Mouse (Mus musculus) lung, postnatal 10 days (tissue): ENCODE measurements around the gene Slc22a4.
"Not testable (repeated sequence)": the region's sequence is repeated elsewhere in the genome, so short reads cannot be mapped to it uniquely, and the experiment has no call there.

Source experiments
- DNase-seq: peaks from one replicate; pipeline ENCODE4 v3.0.0; 2021

Gene Slc22a4

DNA sequence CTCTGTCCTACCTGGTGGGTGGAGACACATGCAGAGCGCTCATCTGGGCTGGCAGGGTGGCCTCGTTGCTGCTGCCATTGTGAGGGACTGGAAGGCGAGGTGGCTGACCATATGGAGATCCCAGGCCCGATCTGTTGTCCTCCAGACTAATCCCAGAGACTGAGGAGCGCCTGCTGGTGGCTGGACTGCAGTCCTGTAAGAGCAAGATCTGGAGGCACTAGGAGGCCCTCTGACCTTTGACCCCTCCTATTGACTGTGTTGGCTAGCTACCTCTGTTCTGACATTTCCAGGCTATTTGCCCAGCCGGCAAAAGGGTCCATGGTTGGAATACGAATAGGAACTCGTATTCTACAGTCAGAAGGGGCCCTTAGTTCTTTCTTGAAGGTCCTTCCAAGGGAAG, 28.2 kb upstream of the Slc22a4 start:
- no peak for DNase-seq

GRCm38 (mm10) chr11:54054257-54054656, 26.4 kb upstream of the Slc22a4 start:
- DNase-seq, result peak; percentile 75

DNA sequence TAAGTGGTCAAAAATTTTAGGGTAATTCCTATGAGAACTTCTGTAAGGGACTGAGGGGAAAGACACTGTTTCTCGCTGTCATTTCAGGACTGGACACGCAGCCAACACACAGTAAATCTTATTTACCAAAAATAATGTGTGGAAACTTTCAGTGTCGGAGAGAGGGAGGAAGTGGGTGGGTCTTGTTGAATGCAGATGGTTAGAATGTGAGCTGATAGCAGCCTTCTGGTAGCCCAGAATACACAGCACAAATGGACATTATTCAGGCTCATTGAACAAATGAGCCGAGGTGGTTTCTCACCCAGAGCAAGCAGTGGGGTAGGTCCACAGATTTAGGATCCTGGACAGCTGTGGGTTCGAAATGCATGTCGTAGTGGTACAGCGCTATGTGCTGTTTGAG, 25.2 kb upstream of the Slc22a4 start:
- no peak for DNase-seq

DNA sequence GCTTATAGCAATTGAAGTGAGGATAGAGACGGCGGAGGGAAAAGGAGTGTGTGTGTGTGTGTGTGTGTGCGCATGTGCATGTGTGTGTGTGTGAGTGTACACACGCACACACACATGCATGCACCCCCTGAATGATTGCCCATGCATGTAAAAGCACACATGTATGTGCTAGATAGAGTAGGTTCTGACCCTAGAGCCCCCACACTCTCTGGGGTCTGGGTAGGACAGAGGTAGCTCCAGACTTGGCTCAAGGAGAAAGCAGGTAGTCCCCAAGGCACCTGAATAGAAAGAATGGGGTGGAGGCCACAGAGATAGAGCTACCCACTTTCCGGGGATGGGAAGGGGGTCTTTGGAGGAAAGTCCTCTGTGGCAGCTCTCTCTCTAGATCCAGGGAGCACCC, 24.2 kb upstream of the Slc22a4 start:
- DNase-seq, result no peak

DNA sequence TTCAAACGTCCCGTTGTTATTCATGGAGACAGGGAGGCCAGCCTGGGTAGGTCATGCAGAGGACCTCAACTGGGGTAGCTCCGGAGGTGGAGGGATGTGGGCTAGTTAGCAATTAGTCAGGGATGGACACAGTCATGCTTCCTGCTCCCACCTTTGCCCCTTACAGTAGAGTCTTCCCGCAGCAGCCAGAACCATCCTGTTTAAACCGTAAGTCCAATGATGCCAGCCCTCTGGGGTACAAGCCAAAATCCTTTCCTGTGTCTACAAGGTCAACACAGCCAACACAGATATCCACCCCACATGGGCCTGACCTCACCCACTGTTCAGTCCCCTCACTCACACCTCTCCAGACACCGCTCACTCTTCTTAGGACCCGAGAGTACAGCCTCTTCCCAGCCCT, 23.3 kb upstream of the Slc22a4 start:
- DNase-seq, result no peak

DNA sequence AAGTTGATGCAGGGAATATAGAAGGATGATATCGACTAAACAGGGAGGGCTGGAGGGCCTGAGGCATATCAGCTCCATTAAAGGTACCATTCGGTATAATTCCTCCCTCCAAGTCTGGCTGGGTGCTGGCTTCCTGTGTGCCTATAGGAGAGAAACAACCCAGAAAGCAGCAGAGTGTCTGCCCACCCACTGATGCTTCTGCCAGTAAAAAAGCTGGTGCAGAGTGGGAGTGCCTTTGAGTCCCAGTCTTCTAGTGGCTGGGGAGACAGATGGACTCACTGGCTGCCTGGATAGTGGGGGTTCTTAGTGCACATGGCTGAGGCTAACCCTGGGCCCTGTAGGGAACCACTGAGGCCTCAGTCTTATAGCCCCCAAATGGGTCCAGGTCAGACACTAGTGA, 22.3 kb upstream of the Slc22a4 start:
- no peak for DNase-seq

GRCm38 (mm10) chr11:54040676-54041075, 12.8 kb upstream of the Slc22a4 start:
- DNase-seq, result no peak

DNA sequence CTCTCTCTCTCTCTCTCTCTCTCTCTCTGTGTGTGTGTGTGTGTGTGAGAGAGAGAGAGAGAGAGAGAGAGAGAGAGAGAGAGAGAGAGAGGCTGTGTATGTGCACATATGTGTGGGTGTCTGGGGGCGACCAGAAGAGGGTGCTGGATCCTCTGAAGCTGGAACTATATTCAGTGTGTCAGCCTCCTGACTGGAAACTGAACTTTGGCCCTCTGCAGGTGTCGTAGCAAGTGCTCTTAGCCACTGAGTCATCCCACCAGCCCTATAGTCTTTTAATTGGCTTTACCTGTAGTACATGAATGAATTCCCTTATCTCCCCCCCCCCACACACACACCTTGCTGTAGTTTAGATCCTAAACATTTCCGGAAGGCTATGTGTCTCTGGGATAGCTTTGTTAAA, 5.0 kb upstream of the Slc22a4 start:
- DNase-seq, result not testable (repeated sequence)

- no peak for DNase-seq
These were observed 1.1 kb upstream of the Slc22a4 start for GRCm38 (mm10) chr11:54028997-54029396.

DNA sequence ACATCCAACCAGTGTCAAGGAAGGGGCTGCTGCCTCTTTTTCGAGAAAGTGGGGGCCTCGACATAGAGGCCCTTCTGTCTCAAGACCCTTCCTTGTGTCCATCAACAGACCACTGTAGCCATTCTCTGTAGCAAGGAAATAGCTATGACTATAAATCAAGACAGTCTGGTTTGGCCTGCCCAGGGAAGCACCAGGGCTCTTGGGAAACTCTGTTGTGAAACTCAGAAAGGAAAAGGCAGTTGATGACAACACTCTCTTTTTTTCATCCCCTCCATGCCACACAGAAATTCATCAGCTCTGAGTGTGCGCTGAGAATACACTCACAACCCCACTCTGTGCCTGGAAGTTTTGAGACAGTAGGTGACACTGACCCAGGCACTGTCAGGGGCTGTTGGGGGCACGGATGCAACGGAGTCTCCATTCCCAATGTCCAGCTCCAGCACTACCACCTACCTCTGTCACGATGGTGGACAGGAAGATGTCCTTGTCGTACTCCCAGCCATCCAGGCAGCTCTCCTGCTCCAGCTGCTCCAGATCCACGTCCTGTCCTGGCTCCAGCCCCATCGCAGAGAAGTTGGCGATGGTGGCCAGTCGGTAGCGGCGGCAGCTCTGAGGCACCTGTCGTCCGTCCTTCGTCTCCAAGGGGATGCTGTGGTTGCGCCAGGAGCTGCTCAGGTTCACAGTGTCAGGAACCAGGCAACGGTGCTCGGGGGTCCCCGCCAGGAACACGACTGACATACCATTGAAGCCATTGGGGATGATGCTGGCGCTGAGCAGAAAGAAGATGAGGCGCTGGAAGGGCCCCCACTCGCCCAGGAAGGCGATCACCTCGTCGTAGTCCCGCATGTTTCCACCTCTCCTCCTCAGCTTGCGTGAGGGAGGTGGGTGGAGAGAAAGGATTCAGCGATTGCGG, 503 bp downstream of the Slc22a4 start:
- DNase-seq, result no peak

GRCm38 (mm10) chr11:54026491-54027041, 1.3 kb downstream of the Slc22a4 start:
- no peak for DNase-seq

- no peak for DNase-seq
These were observed 6.3 kb downstream of the Slc22a4 start for GRCm38 (mm10) chr11:54021396-54022093.

DNA sequence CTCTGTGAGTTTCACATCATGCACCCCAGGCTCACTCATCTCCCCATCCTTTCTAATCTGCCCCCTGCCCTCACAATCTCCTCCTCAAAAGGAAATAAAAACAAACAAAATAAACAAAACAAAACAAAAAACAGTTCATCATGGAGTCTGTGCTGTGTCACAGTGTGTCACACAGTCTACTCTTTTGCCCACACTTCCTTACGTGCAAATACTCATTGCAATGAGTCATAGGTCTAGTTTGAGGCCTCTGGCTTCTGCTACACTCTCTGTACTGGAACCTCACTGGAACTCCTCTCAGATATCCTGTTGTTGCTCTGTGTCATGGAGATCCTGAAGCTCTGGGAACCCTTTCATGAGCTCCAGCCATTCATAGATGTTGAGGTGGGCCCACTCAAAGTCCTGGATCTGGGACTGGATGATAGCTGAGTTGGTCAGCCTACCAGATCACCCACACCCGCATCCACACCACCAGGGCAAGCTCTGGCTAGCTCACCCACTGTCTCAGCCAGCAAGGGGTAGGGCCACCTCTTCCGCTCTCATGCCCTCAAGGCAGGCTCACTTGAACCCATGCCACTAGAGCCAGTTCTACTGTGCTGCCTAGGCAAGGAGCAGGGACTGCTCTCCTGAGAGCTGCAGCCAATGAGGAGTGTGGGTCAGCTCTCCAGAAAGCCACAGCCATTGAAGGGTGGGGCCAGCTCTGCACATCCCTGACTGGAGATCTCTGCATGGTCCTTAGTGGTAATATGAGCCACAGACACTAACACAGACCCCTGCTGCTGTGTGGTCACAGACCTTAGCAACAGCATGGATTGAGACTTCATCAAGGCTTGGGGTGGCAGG, 8.8 kb downstream of the Slc22a4 start:
- DNase-seq, result no peak

- no peak for DNase-seq
These were observed 10.3 kb downstream of the Slc22a4 start for GRCm38 (mm10) chr11:54017596-54017995.

GRCm38 (mm10) chr11:54016051-54016450, 11.8 kb downstream of the Slc22a4 start:
- DNase-seq, result no peak

DNA sequence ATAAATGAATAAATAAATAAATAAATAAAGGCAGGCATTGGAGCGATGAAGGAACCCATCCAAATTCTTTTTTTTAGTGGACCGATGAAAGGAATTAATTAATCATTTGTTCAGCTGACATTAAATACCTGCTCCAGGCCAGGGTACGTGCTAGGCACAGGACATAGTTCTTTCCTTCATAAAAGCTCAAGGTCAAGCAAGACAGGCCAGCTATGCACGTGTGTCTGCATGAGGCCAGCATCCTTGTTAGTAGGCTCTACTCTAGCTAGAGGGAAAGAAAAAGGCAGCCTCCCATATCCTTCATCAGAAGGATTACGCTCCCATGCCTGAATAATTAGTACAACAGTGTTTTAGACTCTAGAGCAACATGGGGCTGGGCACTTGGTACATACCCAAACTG, 14.9 kb downstream of the Slc22a4 start:
- no peak for DNase-seq

DNA sequence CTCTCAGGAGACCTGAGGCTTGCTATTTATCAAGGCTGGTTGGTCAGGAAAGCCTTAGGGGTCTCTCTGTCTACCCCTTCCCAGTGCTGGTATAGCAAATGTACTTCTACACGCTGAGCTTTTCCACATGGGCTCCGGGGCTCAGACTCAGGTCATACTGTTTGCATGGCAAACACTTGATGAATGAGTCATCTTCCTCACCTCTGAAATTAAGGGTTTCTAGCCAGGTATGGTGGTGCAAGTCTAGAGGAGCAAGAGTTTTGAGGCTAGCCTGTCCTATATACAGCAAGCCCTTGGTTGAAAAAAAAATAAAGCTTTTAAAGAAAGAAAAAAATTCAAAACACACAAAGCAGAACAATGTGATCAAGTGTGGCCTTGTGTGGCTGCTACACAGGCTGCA, 16.6 kb downstream of the Slc22a4 start:
- DNase-seq, result no peak

GRCm38 (mm10) chr11:54008416-54008920, 19.4 kb downstream of the Slc22a4 start:
- no peak for DNase-seq

DNA sequence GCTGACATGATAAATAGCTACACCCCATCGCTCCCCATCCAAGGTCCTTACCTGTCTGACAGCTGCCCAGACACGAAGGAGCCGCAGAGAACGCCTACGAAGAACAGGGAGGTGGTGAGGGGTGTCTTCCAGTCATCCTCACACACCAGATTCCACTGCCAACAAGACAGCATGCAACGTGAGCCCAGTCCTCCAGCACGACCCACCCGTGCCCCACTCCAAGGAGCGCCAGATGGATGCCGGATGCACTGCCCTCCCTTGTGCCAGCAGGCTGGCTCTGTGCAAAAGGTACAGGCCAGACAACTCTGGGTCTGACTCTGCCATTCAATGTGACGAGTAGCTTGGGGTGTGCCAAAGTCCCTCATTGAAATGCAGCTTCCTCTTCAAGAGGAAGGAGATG, 20.2 kb downstream of the Slc22a4 start:
- DNase-seq, result no peak

DNA sequence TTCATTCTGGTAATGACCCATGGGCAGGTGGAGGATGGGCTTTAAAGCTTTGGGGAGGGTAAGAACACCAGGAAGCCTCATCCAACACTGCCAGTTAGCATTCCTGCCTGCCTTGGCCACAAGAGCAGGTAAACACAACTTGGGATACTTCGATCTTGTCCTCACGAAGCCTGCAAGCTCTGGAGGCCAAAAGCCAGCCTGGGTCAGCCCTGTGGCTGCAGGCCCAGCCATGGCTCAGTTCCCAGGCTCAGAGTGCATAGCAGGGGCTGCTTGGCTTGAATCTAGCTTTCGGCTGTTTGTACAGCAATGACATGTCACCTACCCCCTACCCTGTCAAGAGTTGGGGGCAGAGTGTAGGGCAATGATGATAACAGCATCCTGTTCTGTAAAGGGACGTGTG, 21.0 kb downstream of the Slc22a4 start:
- peak; percentile 52 for DNase-seq

DNA sequence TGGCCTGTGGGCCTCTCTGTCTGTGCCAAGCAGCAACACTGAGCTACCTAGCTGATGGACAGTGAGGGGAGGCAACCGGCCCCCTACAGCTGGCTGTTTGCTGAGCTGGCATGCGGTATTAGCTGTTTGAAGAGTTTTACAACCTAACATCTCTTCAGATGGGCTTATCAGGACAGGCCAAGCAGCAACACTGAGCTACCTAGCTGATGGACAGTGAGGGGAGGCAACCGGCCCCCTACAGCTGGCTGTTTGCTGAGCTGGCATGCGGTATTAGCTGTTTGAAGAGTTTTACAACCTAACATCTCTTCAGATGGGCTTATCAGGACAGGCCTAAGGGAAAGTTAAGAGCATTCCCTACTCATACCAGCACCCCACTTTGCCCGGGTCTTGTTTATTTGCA, 21.5 kb downstream of the Slc22a4 start:
- not testable (repeated sequence) for DNase-seq

DNA sequence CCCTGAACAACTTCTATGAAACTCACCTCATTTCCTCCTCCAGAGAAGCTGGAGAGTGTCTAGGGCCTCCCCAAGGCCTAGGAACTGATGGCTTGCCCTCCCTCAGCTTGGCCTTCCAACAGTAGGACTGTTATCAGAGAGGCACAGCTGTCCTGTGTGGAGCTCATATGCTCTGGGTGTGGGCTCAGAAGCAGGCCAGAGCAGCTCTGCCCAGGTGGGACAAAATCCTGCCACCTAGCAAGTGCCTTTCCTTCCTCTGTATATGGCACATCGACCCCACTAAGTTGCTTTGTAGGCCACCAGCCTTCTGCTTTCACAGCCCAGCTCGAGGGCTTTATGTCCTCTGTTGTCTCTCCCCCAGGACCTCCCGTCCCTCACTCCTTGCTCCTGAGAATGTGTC, 23.2 kb downstream of the Slc22a4 start:
- DNase-seq, result no peak

- DNase-seq, result peak; percentile 58
These were observed 23.7 kb downstream of the Slc22a4 start for GRCm38 (mm10) chr11:54004221-54004620.
